Mouse (Mus musculus) neural tube, embryonic 11.5 days (tissue): ENCODE results near the gene Rnf11. TPM values are rescaled to one million over a fixed set of nuclear protein-coding genes. Genes with fewer than 3 reads are reported as not detected.

Experiments
- ATAC-seq: fragments of 200-750 bp; cut with Nextera tagmentation; 2 replicates; pipeline ENCODE4 v1.8.0; 2017; ENCODE audit warnings: moderate number of reproducible peaks, mild to moderate bottlenecking, moderate TSS enrichment, moderate library complexity; ENCODE audit not compliant: insufficient read depth, low FRiP score, low TSS enrichment
- DNase-seq: peaks from one replicate; pipeline ENCODE4 v3.0.0-alpha.2; 2015; ENCODE audit warnings: low spot score
- H3K27ac ChIP-seq: fragments of 300-500 bp; sonication (generic); 2 replicates; pipeline ENCODE4 v1.5.1; 2014; ENCODE audit warnings: low read depth, mild to moderate bottlenecking, low read length
- H3K27me3 ChIP-seq: fragments of 300-500 bp; sonication (generic); 2 replicates; pipeline ENCODE4 v1.6.1; 2014; ENCODE audit warnings: mild to moderate bottlenecking, low read length, mixed read lengths; ENCODE audit not compliant: control insufficient read depth, insufficient read depth
- H3K36me3 ChIP-seq: fragments of 300-500 bp; sonication (generic); 2 replicates; pipeline ENCODE4 v1.6.1; 2014; ENCODE audit warnings: mild to moderate bottlenecking, low read length, moderate library complexity, mixed read lengths; ENCODE audit not compliant: control insufficient read depth, insufficient read depth
- H3K4me1 ChIP-seq: fragments of 300-500 bp; sonication (generic); 2 replicates; pipeline ENCODE4 v1.6.1; 2014; ENCODE audit warnings: low read length, mixed read lengths; ENCODE audit not compliant: control insufficient read depth, insufficient read depth
- H3K4me2 ChIP-seq: fragments of 300-500 bp; sonication (generic); 2 replicates; pipeline ENCODE4 v1.6.1; 2014; ENCODE audit warnings: low read depth, mild to moderate bottlenecking, moderate library complexity
- H3K4me3 ChIP-seq: fragments of 300-500 bp; sonication (generic); 2 replicates; pipeline ENCODE4 v1.5.1; 2014; ENCODE audit warnings: low read depth, low read length
- H3K9ac ChIP-seq: fragments of 300-500 bp; sonication (generic); 2 replicates; pipeline ENCODE4 v1.6.1; 2014; ENCODE audit warnings: mild to moderate bottlenecking, low read length
- H3K9me3 ChIP-seq: fragments of 300-500 bp; sonication (generic); 2 replicates; pipeline ENCODE4 v1.6.1; 2016; ENCODE audit warnings: low read length; ENCODE audit not compliant: control insufficient read depth
- WGBS: fragments of 180-500 bp; shearing (Covaris S2); extraction: QIAGEN DNeasy Blood & Tissue Kit; methylation state at CpG from one replicate; pipeline ENCODE4 v1.1.7; 2014; 5-methylcytosine and 5-hydroxymethylcytosine counted together
- polyA plus RNA-seq: library from polyadenylated mRNA; unstranded; fragments of >200 nt; fragmentation: Nextera tagmentation; extraction: Ambion mirVana; gene quantifications from 2 replicates; pipeline ENCODE4 v1.2.1, GENCODE M21; 2014

Gene Rnf11
- polyA plus RNA-seq, 1 experiment from 2014 or later, result 55.3 TPM

GRCm38 (mm10) chr4:109460421-109461179, 23.9 kb downstream of the Rnf11 start:
- Histone ChIP-seq H3K4me1 (no peaks in the 10 kb centered on the region), H3K36me3 (no peaks in the 10 kb centered on the region), H3K4me3 (no peak overlapping the region), H3K9me3 (no peaks in the 10 kb centered on the region), H3K4me2 (no peak overlapping the region), H3K9ac (no peak overlapping the region), H3K27ac (no peak overlapping the region), H3K27me3 (no peaks in the 10 kb centered on the region)
- WGBS, result 74% methylated on average over 3 of the region's 3 CpGs
- no peak for ATAC-seq
- DNase-seq, result no peak

- Histone ChIP-seq H3K9ac (no peak overlapping the region), H3K4me3 (no peak overlapping the region), H3K27me3 (no peaks in the 10 kb centered on the region), H3K4me1 (no peaks in the 10 kb centered on the region), H3K36me3 (no peaks in the 10 kb centered on the region), H3K4me2 (no peak overlapping the region), H3K27ac (no peak overlapping the region), H3K9me3 (no peaks in the 10 kb centered on the region)
- DNase-seq, result no peak
- no peak for ATAC-seq
- 92% methylated on average over 6 of the region's 6 CpGs for WGBS
These were observed 27.7 kb downstream of the Rnf11 start for GRCm38 (mm10) chr4:109456821-109457220.

- H3K4me3 ChIP-seq, result no peak overlapping the region
- ATAC-seq, result no peak
- no peak overlapping the region for H3K27ac ChIP-seq
- H3K4me1 ChIP-seq, result no peaks in the 10 kb centered on the region
- 98% methylated on average over 2 of the region's 2 CpGs for WGBS
- no peak overlapping the region for H3K9ac ChIP-seq
- no peak overlapping the region for H3K4me2 ChIP-seq
- H3K36me3 ChIP-seq, result no peaks in the 10 kb centered on the region; the same call in 1 of the 2 replicates
- DNase-seq, result no peak
- H3K9me3 ChIP-seq, result no peaks in the 10 kb centered on the region
- no peaks in the 10 kb centered on the region for H3K27me3 ChIP-seq
These were observed 36.0 kb downstream of the Rnf11 start for GRCm38 (mm10) chr4:109448531-109448930.

- no peaks in the 10 kb centered on the region for H3K4me1 ChIP-seq
- 68% methylated on average over 1 of the region's 1 CpGs for WGBS
- H3K27me3 ChIP-seq, result no peaks in the 10 kb centered on the region
- H3K4me2 ChIP-seq, result no peak overlapping the region
- DNase-seq, result no peak
- no peaks in the 10 kb centered on the region; the same call in 1 of the 2 replicates for H3K36me3 ChIP-seq
- ATAC-seq, result no peak
- no peak overlapping the region for H3K9ac ChIP-seq
- no peaks in the 10 kb centered on the region for H3K9me3 ChIP-seq
- no peak overlapping the region for H3K4me3 ChIP-seq
- H3K27ac ChIP-seq, result no peak overlapping the region
These were observed 38.6 kb downstream of the Rnf11 start for GRCm38 (mm10) chr4:109445956-109446355.

GRCm38 (mm10) chr4:109445397-109445796, 39.1 kb downstream of the Rnf11 start:
- Histone ChIP-seq H3K27me3 (no peaks in the 10 kb centered on the region), H3K27ac (no peak overlapping the region), H3K4me3 (no peak overlapping the region), H3K36me3 (no peaks in the 10 kb centered on the region; the same call in 1 of the 2 replicates), H3K9me3 (no peaks in the 10 kb centered on the region), H3K4me1 (no peaks in the 10 kb centered on the region), H3K9ac (no peak overlapping the region), H3K4me2 (no peak overlapping the region)
- DNase-seq, result no peak
- no peak for ATAC-seq
- WGBS, result 92% methylated on average over 2 of the region's 2 CpGs

- H3K27ac ChIP-seq, result no peak overlapping the region
- ATAC-seq (no peak), DNase-seq (no peak)
These were observed 39.6 kb downstream of the Rnf11 start for GRCm38 (mm10) chr4:109444951-109445350.

GRCm38 (mm10) chr4:109444471-109444870, 40.1 kb downstream of the Rnf11 start:
- Histone ChIP-seq H3K27ac (no peak overlapping the region), H3K9me3 (no peaks in the 10 kb centered on the region), H3K27me3 (no peaks in the 10 kb centered on the region), H3K4me3 (no peak overlapping the region), H3K9ac (no peak overlapping the region), H3K4me1 (no peaks in the 10 kb centered on the region), H3K36me3 (no peaks in the 10 kb centered on the region; the same call in 1 of the 2 replicates), H3K4me2 (no peak overlapping the region)
- DNase-seq, result no peak
- ATAC-seq, result no peak
- 81% methylated on average over 6 of the region's 6 CpGs for WGBS

More at GRCm38 (mm10) chr4:109444951-109445350, 39.6 kb downstream of the Rnf11 start:
- H3K27me3 ChIP-seq, result no peaks in the 10 kb centered on the region
- no peaks in the 10 kb centered on the region for H3K4me1 ChIP-seq
- 75% methylated on average over 2 of the region's 2 CpGs for WGBS
- no peaks in the 10 kb centered on the region for H3K9me3 ChIP-seq
- no peak overlapping the region for H3K4me2 ChIP-seq
- no peak overlapping the region for H3K4me3 ChIP-seq
- no peaks in the 10 kb centered on the region; the same call in 1 of the 2 replicates for H3K36me3 ChIP-seq
- H3K9ac ChIP-seq, result no peak overlapping the region

GRCm38 (mm10) chr4:109442649-109443048, 41.9 kb downstream of the Rnf11 start:
- Histone ChIP-seq H3K4me1 (no peaks in the 10 kb centered on the region), H3K27ac (no peak overlapping the region)
- no peak for ATAC-seq

GRCm38 (mm10) chr4:109442126-109442525, 42.4 kb downstream of the Rnf11 start:
- Histone ChIP-seq H3K4me2 (no peak overlapping the region), H3K27ac (no peak overlapping the region), H3K4me1 (no peaks in the 10 kb centered on the region), H3K27me3 (no peaks in the 10 kb centered on the region), H3K9me3 (no peaks in the 10 kb centered on the region), H3K9ac (no peak overlapping the region), H3K36me3 (no peaks in the 10 kb centered on the region), H3K4me3 (no peak overlapping the region)
- ATAC-seq (no peak), DNase-seq (no peak)
- 90% methylated on average over 7 of the region's 7 CpGs for WGBS

More at GRCm38 (mm10) chr4:109442649-109443048, 41.9 kb downstream of the Rnf11 start:
- 86% methylated on average over 4 of the region's 4 CpGs for WGBS
- Histone ChIP-seq H3K9ac (no peak overlapping the region), H3K4me3 (no peak overlapping the region), H3K9me3 (no peaks in the 10 kb centered on the region), H3K27me3 (no peaks in the 10 kb centered on the region), H3K36me3 (no peaks in the 10 kb centered on the region), H3K4me2 (no peak overlapping the region)
- no peak for DNase-seq
